Mouse (Mus musculus) kidney, postnatal 14 days (tissue): Measurements from ENCODE around the gene Glipr2.

Experiments used
- DNase-seq: peaks from one replicate; pipeline ENCODE4 v3.0.0; 2022; ENCODE audit warnings: mixed read lengths

Glipr2 gene

GRCm38 (mm10) chr4:43957292-43957845 lies at the start of gene Glipr2:
TSS of gene Glipr2 (plus strand) at chr4:43957401.
- peak; percentile 83 for DNase-seq

GRCm38 (mm10) chr4:43918221-43918620 lies 39.0 kb upstream of the Glipr2 start:
- no peak for DNase-seq

- DNase-seq, result no peak
Measured at GRCm38 (mm10) chr4:43920602-43921001, 36.6 kb upstream of the Glipr2 start.

GRCm38 (mm10) chr4:43925125-43925524 lies 32.1 kb upstream of the Glipr2 start:
- no peak for DNase-seq

GRCm38 (mm10) chr4:43925779-43926178 lies 31.4 kb upstream of the Glipr2 start:
- DNase-seq, result peak; percentile 87

- no peak for DNase-seq
Measured at GRCm38 (mm10) chr4:43927826-43928225, 29.4 kb upstream of the Glipr2 start.

GRCm38 (mm10) chr4:43931877-43932276 lies 25.3 kb upstream of the Glipr2 start:
- DNase-seq, result no peak

- DNase-seq, result no peak
Measured at GRCm38 (mm10) chr4:43936186-43936585, 21.0 kb upstream of the Glipr2 start.

GRCm38 (mm10) chr4:43936749-43937674 lies 20.2 kb upstream of the Glipr2 start:
- DNase-seq, result no peak

- no peak for DNase-seq
Measured at GRCm38 (mm10) chr4:43941315-43941714, 15.9 kb upstream of the Glipr2 start.

GRCm38 (mm10) chr4:43942421-43942820 lies 14.8 kb upstream of the Glipr2 start:
- DNase-seq, result no peak

- DNase-seq, result no peak
Measured at GRCm38 (mm10) chr4:43947571-43947970, 9.6 kb upstream of the Glipr2 start.

- DNase-seq, result peak; percentile 54
Measured at GRCm38 (mm10) chr4:43957846-43958461, 753 bp downstream of the Glipr2 start.

- no peak for DNase-seq
Measured at GRCm38 (mm10) chr4:43959523-43960179, 2.5 kb downstream of the Glipr2 start.

- no peak for DNase-seq
Measured at GRCm38 (mm10) chr4:43960207-43960606, 3.0 kb downstream of the Glipr2 start.

GRCm38 (mm10) chr4:43964326-43964833 lies 7.2 kb downstream of the Glipr2 start:
- peak; percentile 66 for DNase-seq

GRCm38 (mm10) chr4:43964951-43965684 lies 7.9 kb downstream of the Glipr2 start:
- DNase-seq, result no peak

- DNase-seq, result no peak
Measured at GRCm38 (mm10) chr4:43965856-43966535, 8.8 kb downstream of the Glipr2 start.

GRCm38 (mm10) chr4:43968650-43969049 lies 11.4 kb downstream of the Glipr2 start:
- peak; percentile 86 for DNase-seq

GRCm38 (mm10) chr4:43969373-43969772 lies 12.2 kb downstream of the Glipr2 start:
- no peak for DNase-seq
